Mouse (Mus musculus): ENCODE measurements at regions not wholly inside any gene's neighbourhood (a gene's known extent, or its start where the extent isn't known, plus 50 kb on each side); places are given as distances from the start of the nearest gene placed in this dataset.

DNA sequence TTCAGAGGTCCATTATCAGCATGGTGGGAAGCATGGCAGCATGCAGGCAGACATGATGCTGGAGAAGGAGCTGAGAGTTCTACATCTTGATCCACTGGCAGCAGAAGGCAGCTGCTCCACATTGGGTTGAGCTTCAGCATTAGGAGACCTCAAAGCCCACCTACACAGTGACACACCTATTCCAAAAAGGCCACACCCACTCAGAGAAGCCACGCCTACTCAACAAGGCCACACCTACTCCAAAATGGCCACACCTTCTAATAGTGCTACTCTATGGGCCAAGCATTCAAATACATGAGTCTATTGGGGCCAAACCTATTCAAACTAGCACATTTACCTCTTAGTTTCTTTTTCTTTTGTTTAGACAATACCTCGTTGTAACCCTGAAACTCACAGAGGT lies 50.4 kb upstream of the Sox13 start:
- no peak for DNase-seq (ENCODE audit: low read depth, low spot score)

Measured in retina, postnatal 7 days (tissue).